Mouse (Mus musculus): ENCODE data around the gene Slc16a14. TPM values are rescaled to one million over a fixed set of nuclear protein-coding genes. Genes with fewer than 3 reads are reported as not detected.

The Slc16a14 gene
- polyA plus RNA-seq, 1 experiment from 2014 or later, result 0.12 TPM

DNA sequence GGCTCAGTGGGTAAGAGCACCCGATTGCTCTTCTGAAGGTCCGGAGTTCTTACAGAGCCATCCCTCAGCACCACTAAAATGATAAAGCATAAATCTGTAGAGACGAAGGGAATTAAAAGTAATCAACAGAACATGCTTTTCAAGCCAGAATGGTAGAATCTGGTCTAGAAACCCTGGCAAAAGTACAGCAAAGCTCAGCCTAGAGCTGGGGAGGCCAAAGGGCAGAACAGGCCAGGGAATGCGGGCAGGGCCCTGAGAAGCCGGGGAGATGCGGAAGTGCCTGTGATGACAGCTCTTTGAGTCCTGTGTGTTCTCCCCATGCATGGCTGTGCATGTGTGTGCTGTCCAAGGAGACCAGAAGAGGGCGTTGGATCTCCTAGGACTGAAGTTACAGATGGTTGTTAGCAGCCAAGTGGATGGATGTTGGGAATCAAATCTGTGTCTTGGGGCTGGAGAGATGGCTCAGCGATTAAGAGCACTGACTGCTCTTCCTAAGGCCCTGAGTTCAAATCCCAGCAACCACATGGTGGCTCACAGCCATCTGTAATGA lies 55.3 kb downstream of the Slc16a14 start:
- WGBS, result 93% methylated on average over 8 of the region's 8 CpGs
- Histone ChIP-seq H3K9me3 (ENCODE audit: control insufficient read depth, low read length) (no peaks in the 10 kb centered on the region), H3K27me3 (ENCODE audit: control insufficient read depth, insufficient read depth, low read length) (no peaks in the 10 kb centered on the region), H3K4me3 (ENCODE audit: control insufficient read depth in 1 of 2, insufficient read depth in 1 of 2, low read depth in 1 of 2, low read length in 2 of 2) (no peak overlapping the region), H3K27ac (replicated peaks in 1 of 2; ENCODE audit: control insufficient read depth in 1 of 2, insufficient read depth in 1 of 2, low read depth in 2 of 2, low read length in 2 of 2) (no peak overlapping the region), H3K9ac (ENCODE audit: low read length) (no peak overlapping the region), H3K4me1 (ENCODE audit: control insufficient read depth in 2 of 2, insufficient read depth in 2 of 2, low read length in 2 of 2) (no peaks in the 10 kb centered on the region), H3K4me2 (ENCODE audit: low read length) (no peak overlapping the region), H3K36me3 (ENCODE audit: control insufficient read depth, insufficient read depth, low read length) (no peaks in the 10 kb centered on the region)
- ATAC-seq (ENCODE audit: insufficient number of reproducible peaks, insufficient read depth, low FRiP score, low read depth), result no peak

DNA sequence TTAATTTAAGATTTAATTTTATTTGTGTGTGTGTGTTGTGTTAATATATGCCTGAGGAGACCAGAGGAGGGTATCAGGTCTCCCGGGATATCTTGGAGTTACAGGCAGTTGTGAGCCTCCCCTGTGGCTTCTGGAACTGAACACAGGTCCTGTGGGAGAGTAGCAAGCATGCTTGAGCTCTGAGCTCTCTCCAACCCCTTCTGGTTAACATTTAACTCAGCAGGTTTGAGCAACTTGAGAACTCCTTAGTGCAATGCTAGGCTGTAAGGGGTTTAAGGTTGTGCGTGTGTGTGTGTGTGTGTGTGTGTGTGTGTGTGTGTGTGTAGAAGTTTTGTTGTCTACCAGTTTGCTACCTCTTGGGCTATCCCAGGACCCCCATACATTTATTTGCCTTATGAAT lies 57.3 kb downstream of the Slc16a14 start:
- Histone ChIP-seq H3K36me3 (ENCODE audit: control insufficient read depth, insufficient read depth, low read length) (no peaks in the 10 kb centered on the region), H3K9me3 (ENCODE audit: control insufficient read depth, low read length) (no peaks in the 10 kb centered on the region), H3K9ac (ENCODE audit: low read length) (no peak overlapping the region), H3K4me3 (ENCODE audit: control insufficient read depth in 1 of 2, insufficient read depth in 1 of 2, low read depth in 1 of 2, low read length in 2 of 2) (no peak overlapping the region), H3K4me2 (ENCODE audit: low read length) (no peak overlapping the region), H3K27me3 (ENCODE audit: control insufficient read depth, insufficient read depth, low read length) (no peaks in the 10 kb centered on the region), H3K4me1 (ENCODE audit: control insufficient read depth in 2 of 2, insufficient read depth in 2 of 2, low read length in 2 of 2) (no peaks in the 10 kb centered on the region), H3K27ac (replicated peaks in 1 of 2; ENCODE audit: control insufficient read depth in 1 of 2, insufficient read depth in 1 of 2, low read depth in 2 of 2, low read length in 2 of 2) (no peak overlapping the region)
- ATAC-seq (ENCODE audit: insufficient number of reproducible peaks, insufficient read depth, low FRiP score, low read depth), result no peak
- 77% methylated on average over 2 of the region's 2 CpGs for WGBS

- H3K27ac ChIP-seq (replicated peaks in 1 of 2; ENCODE audit: control insufficient read depth in 1 of 2, insufficient read depth in 1 of 2, low read depth in 2 of 2, low read length in 2 of 2), result no peak overlapping the region
- H3K9ac ChIP-seq (ENCODE audit: low read length), result no peak overlapping the region
- no peaks in the 10 kb centered on the region for H3K9me3 ChIP-seq (ENCODE audit: control insufficient read depth, low read length)
- no peak overlapping the region for H3K4me3 ChIP-seq (ENCODE audit: control insufficient read depth in 1 of 2, insufficient read depth in 1 of 2, low read depth in 1 of 2, low read length in 2 of 2)
- 64% methylated on average over 4 of the region's 4 CpGs for WGBS
- H3K27me3 ChIP-seq (ENCODE audit: control insufficient read depth, insufficient read depth, low read length), result no peaks in the 10 kb centered on the region
- H3K4me1 ChIP-seq (ENCODE audit: control insufficient read depth in 2 of 2, insufficient read depth in 2 of 2, low read length in 2 of 2), result no peaks in the 10 kb centered on the region; a peak in 1 of 4 replicates
- H3K4me2 ChIP-seq (ENCODE audit: low read length), result no peak overlapping the region
- no peak for ATAC-seq (ENCODE audit: insufficient number of reproducible peaks, insufficient read depth, low FRiP score, low read depth)
- H3K36me3 ChIP-seq (ENCODE audit: control insufficient read depth, insufficient read depth, low read length), result no peaks in the 10 kb centered on the region
These were observed 62.0 kb downstream of the Slc16a14 start for GRCm38 (mm10) chr1:84872939-84873338.

- Histone ChIP-seq H3K9me3 (ENCODE audit: control insufficient read depth, low read length) (no peaks in the 10 kb centered on the region), H3K27me3 (ENCODE audit: control insufficient read depth, insufficient read depth, low read length) (no peaks in the 10 kb centered on the region), H3K4me3 (ENCODE audit: control insufficient read depth in 1 of 2, insufficient read depth in 1 of 2, low read depth in 1 of 2, low read length in 2 of 2) (no peak overlapping the region), H3K36me3 (ENCODE audit: control insufficient read depth, insufficient read depth, low read length) (no peaks in the 10 kb centered on the region), H3K9ac (ENCODE audit: low read length) (no peak overlapping the region), H3K4me1 (ENCODE audit: control insufficient read depth in 2 of 2, insufficient read depth in 2 of 2, low read length in 2 of 2) (no peaks in the 10 kb centered on the region; a peak in 1 of 4 replicates), H3K27ac (replicated peaks in 1 of 2; ENCODE audit: control insufficient read depth in 1 of 2, insufficient read depth in 1 of 2, low read depth in 2 of 2, low read length in 2 of 2) (no peak overlapping the region), H3K4me2 (ENCODE audit: low read length) (no peak overlapping the region)
- ATAC-seq (ENCODE audit: insufficient number of reproducible peaks, insufficient read depth, low FRiP score, low read depth), result no peak
- 44% methylated on average over 3 of the region's 3 CpGs for WGBS
These were observed 62.8 kb downstream of the Slc16a14 start for GRCm38 (mm10) chr1:84872105-84872504.

GRCm38 (mm10) chr1:84871131-84871530 lies 63.8 kb downstream of the Slc16a14 start:
- Histone ChIP-seq H3K9me3 (ENCODE audit: control insufficient read depth, low read length) (no peaks in the 10 kb centered on the region), H3K27ac (replicated peaks in 1 of 2; ENCODE audit: control insufficient read depth in 1 of 2, insufficient read depth in 1 of 2, low read depth in 2 of 2, low read length in 2 of 2) (no peak overlapping the region), H3K4me3 (ENCODE audit: control insufficient read depth in 1 of 2, insufficient read depth in 1 of 2, low read depth in 1 of 2, low read length in 2 of 2) (no peak overlapping the region), H3K27me3 (ENCODE audit: control insufficient read depth, insufficient read depth, low read length) (no peaks in the 10 kb centered on the region), H3K4me1 (ENCODE audit: control insufficient read depth in 2 of 2, insufficient read depth in 2 of 2, low read length in 2 of 2) (no peaks in the 10 kb centered on the region; a peak in 1 of 4 replicates), H3K4me2 (ENCODE audit: low read length) (no peak overlapping the region), H3K36me3 (ENCODE audit: control insufficient read depth, insufficient read depth, low read length) (no peaks in the 10 kb centered on the region), H3K9ac (ENCODE audit: low read length) (no peak overlapping the region)
- WGBS, result 46% methylated on average over 6 of the region's 6 CpGs
- no peak for ATAC-seq (ENCODE audit: insufficient number of reproducible peaks, insufficient read depth, low FRiP score, low read depth)

DNA sequence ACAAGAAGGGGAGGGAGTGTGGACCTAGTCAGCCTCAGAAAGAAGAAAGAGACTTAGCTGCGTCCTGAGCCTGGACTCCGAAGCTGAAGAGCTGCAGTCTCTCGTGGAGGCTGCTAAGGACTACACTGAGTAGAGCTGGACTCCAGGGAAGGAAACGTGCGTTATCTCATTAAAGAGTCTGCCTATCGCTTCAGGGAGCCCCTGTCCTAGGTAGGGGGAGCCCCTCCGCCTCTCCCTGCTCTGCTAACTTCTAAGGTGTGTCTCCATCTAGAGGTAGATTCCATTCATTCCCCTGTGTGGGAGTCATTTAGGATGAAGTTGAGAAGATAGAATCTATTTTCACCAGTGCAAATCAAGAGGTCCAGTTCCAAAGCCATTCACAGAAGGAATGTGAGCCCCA lies 65.4 kb downstream of the Slc16a14 start:
- H3K27me3 ChIP-seq (ENCODE audit: control insufficient read depth, insufficient read depth, low read length), result no peaks in the 10 kb centered on the region
- H3K4me1 ChIP-seq (ENCODE audit: control insufficient read depth in 2 of 2, insufficient read depth in 2 of 2, low read length in 2 of 2), result peaks cover 2 to 3% of the 10 kb centered on the region in 2 experiments; a peak in 2 of 4 replicates
- H3K9ac ChIP-seq (ENCODE audit: low read length), result no peak overlapping the region
- H3K27ac ChIP-seq (replicated peaks in 1 of 2; ENCODE audit: control insufficient read depth in 1 of 2, insufficient read depth in 1 of 2, low read depth in 2 of 2, low read length in 2 of 2), result no peak overlapping the region
- H3K4me3 ChIP-seq (ENCODE audit: control insufficient read depth in 1 of 2, insufficient read depth in 1 of 2, low read depth in 1 of 2, low read length in 2 of 2), result no peak overlapping the region
- 20% methylated on average over 7 of the region's 7 CpGs for WGBS
- H3K9me3 ChIP-seq (ENCODE audit: control insufficient read depth, low read length), result no peaks in the 10 kb centered on the region
- peak overlapping the region; percentile 23; the same call in 1 of the 2 replicates for H3K4me2 ChIP-seq (ENCODE audit: low read length)
- ATAC-seq (ENCODE audit: insufficient number of reproducible peaks, insufficient read depth, low FRiP score, low read depth), result 0 out of 2 replicates have a peak, but pooled peaks have one; percentile 26
- no peaks in the 10 kb centered on the region for H3K36me3 ChIP-seq (ENCODE audit: control insufficient read depth, insufficient read depth, low read length)

GRCm38 (mm10) chr1:84868841-84869240 lies 66.1 kb downstream of the Slc16a14 start:
- WGBS, result 75% methylated on average over 4 of the region's 4 CpGs
- no peak overlapping the region for H3K4me3 ChIP-seq (ENCODE audit: control insufficient read depth in 1 of 2, insufficient read depth in 1 of 2, low read depth in 1 of 2, low read length in 2 of 2)
- H3K4me1 ChIP-seq (ENCODE audit: control insufficient read depth in 2 of 2, insufficient read depth in 2 of 2, low read length in 2 of 2), result peaks cover 4% of the 10 kb centered on the region in 2 experiments; a peak in 2 of 4 replicates
- H3K27me3 ChIP-seq (ENCODE audit: control insufficient read depth, insufficient read depth, low read length), result no peaks in the 10 kb centered on the region
- H3K9ac ChIP-seq (ENCODE audit: low read length), result no peak overlapping the region
- H3K27ac ChIP-seq (replicated peaks in 1 of 2; ENCODE audit: control insufficient read depth in 1 of 2, insufficient read depth in 1 of 2, low read depth in 2 of 2, low read length in 2 of 2), result no peak overlapping the region
- no peak overlapping the region for H3K4me2 ChIP-seq (ENCODE audit: low read length)
- no peak for ATAC-seq (ENCODE audit: insufficient number of reproducible peaks, insufficient read depth, low FRiP score, low read depth)
- H3K9me3 ChIP-seq (ENCODE audit: control insufficient read depth, low read length), result no peaks in the 10 kb centered on the region
- no peaks in the 10 kb centered on the region for H3K36me3 ChIP-seq (ENCODE audit: control insufficient read depth, insufficient read depth, low read length)

DNA sequence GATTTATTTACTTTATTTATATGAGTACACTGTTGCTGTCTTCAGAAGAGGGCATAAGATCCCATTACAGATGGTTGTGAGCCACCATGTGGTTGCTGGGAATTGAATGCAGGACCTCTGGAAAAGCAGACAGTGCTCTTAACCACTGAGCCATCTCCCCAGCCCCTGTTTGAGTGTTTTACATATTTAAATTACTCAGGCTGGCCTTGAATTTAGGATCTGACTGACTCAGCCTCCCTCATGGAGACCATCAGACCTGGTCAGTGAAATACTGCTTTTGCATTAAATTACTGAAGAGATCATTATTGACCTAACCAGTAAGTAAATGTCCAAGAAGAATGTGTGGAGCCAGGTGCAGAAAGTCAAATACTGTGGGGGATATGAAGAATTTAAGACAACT lies 66.6 kb downstream of the Slc16a14 start:
- Histone ChIP-seq H3K4me1 (ENCODE audit: control insufficient read depth in 2 of 2, insufficient read depth in 2 of 2, low read length in 2 of 2) (peaks cover 4% of the 10 kb centered on the region in 2 experiments; a peak in 2 of 4 replicates), H3K4me2 (ENCODE audit: low read length) (no peak overlapping the region), H3K4me3 (ENCODE audit: control insufficient read depth in 1 of 2, insufficient read depth in 1 of 2, low read depth in 1 of 2, low read length in 2 of 2) (no peak overlapping the region), H3K36me3 (ENCODE audit: control insufficient read depth, insufficient read depth, low read length) (no peaks in the 10 kb centered on the region), H3K27me3 (ENCODE audit: control insufficient read depth, insufficient read depth, low read length) (no peaks in the 10 kb centered on the region), H3K27ac (replicated peaks in 1 of 2; ENCODE audit: control insufficient read depth in 1 of 2, insufficient read depth in 1 of 2, low read depth in 2 of 2, low read length in 2 of 2) (no peak overlapping the region), H3K9me3 (ENCODE audit: control insufficient read depth, low read length) (no peaks in the 10 kb centered on the region), H3K9ac (ENCODE audit: low read length) (no peak overlapping the region)
- ATAC-seq (ENCODE audit: insufficient number of reproducible peaks, insufficient read depth, low FRiP score, low read depth), result no peak
